Mouse (Mus musculus) liver, adult 2 months (tissue): Measurements from ENCODE around the gene Calhm6. TPM values are rescaled to one million over a fixed set of nuclear protein-coding genes. Genes with fewer than 3 reads are reported as not detected.

Experiments
- DNase-seq: peaks from one replicate; pipeline ENCODE4 v3.0.0-alpha.2; 2011; ENCODE audit warnings: low read depth, low spot score; ENCODE audit errors: extremely low read depth
- H3K27ac ChIP-seq: fragments of 200-500 bp; replicated peaks from 2 replicates; pipeline ENCODE4 v1.5.1; 2012; ENCODE audit warnings: low read depth, mild to moderate bottlenecking, control low read depth, inconsistent platforms, low read length; ENCODE audit not compliant: insufficient read depth
- H3K27me3 ChIP-seq: fragments of 200-500 bp; 2 replicates; pipeline ENCODE4 v1.6.1; 2012; ENCODE audit warnings: mild to moderate bottlenecking, moderate library complexity, low read length, inconsistent platforms; ENCODE audit not compliant: control insufficient read depth, insufficient read depth
- H3K36me3 ChIP-seq: fragments of 200-500 bp; 2 replicates; pipeline ENCODE4 v1.6.1; 2012; ENCODE audit warnings: low read length, inconsistent platforms; ENCODE audit not compliant: control insufficient read depth, insufficient read depth
- H3K4me1 ChIP-seq: fragments of 200-500 bp; 2 replicates; pipeline ENCODE4 v1.6.1; 2011; ENCODE audit warnings: low read length; ENCODE audit not compliant: control insufficient read depth, insufficient read depth
- H3K4me3 ChIP-seq: fragments of 200-500 bp; 2 replicates; pipeline ENCODE4 v1.5.1; 2011; ENCODE audit warnings: low read depth, mild to moderate bottlenecking, control low read depth, low read length, moderate library complexity; ENCODE audit not compliant: insufficient read depth
- H3K79me2 ChIP-seq: fragments of 200-500 bp; 2 replicates; pipeline ENCODE4 v1.6.1; 2012; ENCODE audit warnings: inconsistent platforms, mild to moderate bottlenecking, low read length, moderate library complexity; ENCODE audit not compliant: control insufficient read depth, insufficient read depth
- H3K9ac ChIP-seq: fragments of 200-500 bp; 2 replicates; pipeline ENCODE4 v1.6.1; 2012; ENCODE audit warnings: low read depth, mild to moderate bottlenecking, control low read depth, inconsistent platforms, low read length
- CTCF ChIP-seq: fragments of 200-500 bp; IDR thresholded peaks from 2 replicates; pipeline ENCODE4 v1.5.1; 2011; ENCODE audit warnings: low read depth, low read length, control low read depth
- POLR2A ChIP-seq: fragments of 200-500 bp; IDR thresholded peaks from 2 replicates; pipeline ENCODE4 v1.6.1; 2011; ENCODE audit warnings: low read length, control low read depth; ENCODE audit not compliant: insufficient read depth; ENCODE audit errors: extremely low read depth
- WGBS: fragments of 180-500 bp; shearing (Covaris S2); methylation state at CpG from one replicate; pipeline ENCODE4 v1.1.7; 2018; 5-methylcytosine and 5-hydroxymethylcytosine counted together
- polyA plus RNA-seq: library from polyadenylated mRNA; depleted of rRNA; stranded (reverse); fragments of >200 nt; gene quantifications from 2 replicates; pipeline ENCODE4 v1.2.3, GENCODE M21; 2012; rRNA removed
- total RNA-seq: library from RNA; depleted of rRNA; stranded (reverse); fragments of >200 nt; gene quantifications from 2 replicates; pipeline ENCODE4 v1.2.3, GENCODE M21; 2014; rRNA removed

Gene Calhm6
- total and polyA plus RNA-seq, 2 experiments = 2.6 to 3.9 TPM

DNA sequence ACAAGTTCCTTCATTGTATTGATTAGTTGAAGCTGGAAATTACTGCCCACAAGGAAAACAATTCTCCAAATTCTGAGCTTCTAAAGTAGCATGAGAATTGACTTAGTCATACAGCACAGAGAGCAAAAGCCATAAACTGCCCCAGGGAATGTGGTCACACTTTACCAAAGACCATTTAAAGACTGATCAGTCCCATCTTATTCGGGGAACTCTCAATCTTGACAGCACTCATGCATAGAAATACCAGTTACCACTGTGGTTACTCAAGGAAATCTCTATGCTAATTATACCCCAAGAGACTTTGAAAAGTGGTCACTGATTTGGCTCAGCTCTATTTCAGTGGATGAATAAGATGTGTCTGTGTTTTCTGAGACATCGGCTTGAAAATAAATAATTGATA lies 32.6 kb downstream of the Calhm6 start:
- H3K9ac ChIP-seq = no peak overlapping the region
- TF ChIP-seq POLR2A (no peak), CTCF (no peak)
- 91% methylated on average over 2 of the region's 2 CpGs for WGBS
- H3K4me1 ChIP-seq = no peaks in the 10 kb centered on the region; the same call in 1 of the 2 replicates
- no peak overlapping the region for H3K27ac ChIP-seq
- no peak overlapping the region for H3K4me3 ChIP-seq
- H3K27me3 ChIP-seq = no peaks in the 10 kb centered on the region
- no peaks in the 10 kb centered on the region for H3K79me2 ChIP-seq
- H3K36me3 ChIP-seq = no peaks in the 10 kb centered on the region
- DNase-seq = no peak

DNA sequence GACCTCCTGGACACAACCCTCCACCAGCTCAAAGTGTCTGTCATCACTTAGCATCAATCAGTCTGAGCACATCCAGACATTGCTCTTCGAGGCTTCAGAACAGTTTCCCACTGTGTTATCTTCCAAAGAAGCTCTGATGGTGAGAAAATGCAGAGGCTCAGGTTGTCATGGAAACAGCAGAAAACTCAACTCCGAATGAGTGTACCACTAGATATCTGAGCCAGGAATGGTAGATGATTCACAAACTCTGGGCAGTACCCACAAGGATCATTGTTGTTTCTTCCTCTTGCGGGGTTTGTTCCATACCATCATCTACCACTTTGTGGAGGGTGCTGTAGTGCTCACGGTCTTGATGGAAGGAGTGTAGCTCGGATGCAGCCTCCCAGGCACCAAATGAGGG lies 35.9 kb downstream of the Calhm6 start:
- Histone ChIP-seq H3K9ac (no peak overlapping the region), H3K27me3 (no peaks in the 10 kb centered on the region), H3K79me2 (no peaks in the 10 kb centered on the region), H3K4me1 (no peaks in the 10 kb centered on the region), H3K27ac (no peak overlapping the region), H3K4me3 (no peak overlapping the region), H3K36me3 (no peaks in the 10 kb centered on the region)
- no peak for TF ChIP-seq CTCF
- no peak for TF ChIP-seq POLR2A
- WGBS = 70% methylated on average over 5 of the region's 5 CpGs
- no peak for DNase-seq

DNA sequence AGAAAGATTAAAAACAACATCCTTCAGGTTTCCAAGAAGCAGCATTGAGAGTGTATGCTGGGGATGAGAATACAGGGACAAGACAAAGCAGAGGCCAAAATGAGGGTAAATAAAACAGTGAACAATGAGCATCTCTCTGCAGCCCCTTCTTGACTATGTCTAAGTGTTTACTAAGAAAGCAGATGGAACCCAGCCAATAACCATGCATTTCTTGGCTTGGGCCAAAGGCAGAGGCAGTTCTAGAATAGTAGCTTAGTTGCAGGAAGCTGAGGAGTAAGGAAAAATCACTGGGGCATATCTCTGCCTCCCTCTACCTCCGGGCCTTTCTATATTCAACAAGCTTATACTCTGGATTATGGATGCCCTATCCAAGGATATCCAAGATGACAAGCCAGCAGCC lies 37.3 kb downstream of the Calhm6 start:
- Histone ChIP-seq H3K27ac (no peak overlapping the region), H3K4me1 (no peaks in the 10 kb centered on the region), H3K9ac (no peak overlapping the region), H3K79me2 (no peaks in the 10 kb centered on the region), H3K27me3 (no peaks in the 10 kb centered on the region), H3K4me3 (no peak overlapping the region), H3K36me3 (no peaks in the 10 kb centered on the region)
- no peak for TF ChIP-seq POLR2A
- no peak for TF ChIP-seq CTCF
- DNase-seq = no peak
- WGBS = 74% methylated on average over 1 of the region's 1 CpGs

DNA sequence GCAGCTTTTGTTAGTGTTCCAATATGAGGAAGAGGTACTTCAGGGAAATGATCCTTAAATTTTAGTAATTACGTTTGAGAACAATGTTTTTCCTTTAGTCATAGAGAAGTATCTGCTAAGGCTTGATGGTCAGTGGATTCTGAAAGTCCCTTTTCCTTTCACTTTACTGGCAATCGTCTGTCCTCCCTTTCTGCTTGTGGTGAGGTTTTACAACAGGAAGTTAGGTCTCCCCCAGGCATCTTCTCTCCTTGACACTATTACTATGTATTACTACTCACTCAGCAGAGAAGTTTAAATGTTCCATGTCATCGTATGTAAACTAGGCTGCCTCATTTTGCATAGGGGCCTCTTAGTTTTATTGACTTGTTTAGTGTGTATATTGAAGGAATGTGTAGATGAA lies 38.3 kb downstream of the Calhm6 start:
- no peaks in the 10 kb centered on the region for H3K27me3 ChIP-seq
- TF ChIP-seq CTCF (no peak), POLR2A (no peak)
- no peaks in the 10 kb centered on the region for H3K79me2 ChIP-seq
- no peaks in the 10 kb centered on the region for H3K36me3 ChIP-seq
- no peaks in the 10 kb centered on the region for H3K4me1 ChIP-seq
- H3K4me3 ChIP-seq = no peak overlapping the region
- H3K9ac ChIP-seq = no peak overlapping the region
- no peak overlapping the region for H3K27ac ChIP-seq
- no peak for DNase-seq
- WGBS = 69% methylated on average over 3 of the region's 3 CpGs

DNA sequence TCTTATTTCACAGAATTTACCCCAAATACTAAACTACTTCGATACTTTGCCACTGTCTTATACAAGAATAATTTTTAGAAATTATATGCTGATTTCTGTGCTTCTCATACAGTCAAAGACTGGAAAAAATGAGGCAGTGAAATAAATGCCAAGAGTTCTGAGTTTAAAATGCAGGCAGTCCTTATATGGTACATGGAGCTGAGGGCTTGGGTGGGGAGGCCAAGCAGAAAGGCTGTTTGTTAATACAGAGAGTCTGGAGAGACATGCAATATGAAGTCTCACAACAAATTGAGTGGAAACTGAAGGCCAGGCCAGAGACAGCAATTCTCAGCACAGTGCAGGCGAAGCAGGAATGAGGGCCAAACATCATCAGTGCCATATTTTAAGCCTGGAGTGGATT lies 39.3 kb downstream of the Calhm6 start:
- Histone ChIP-seq H3K36me3 (no peaks in the 10 kb centered on the region), H3K27ac (no peak overlapping the region), H3K79me2 (no peaks in the 10 kb centered on the region), H3K4me3 (no peak overlapping the region), H3K9ac (no peak overlapping the region), H3K27me3 (no peaks in the 10 kb centered on the region), H3K4me1 (no peaks in the 10 kb centered on the region)
- no peak for DNase-seq
- 94% methylated on average over 2 of the region's 2 CpGs for whole genome bisulfite sequencing
- TF ChIP-seq CTCF (no peak), POLR2A (no peak)

DNA sequence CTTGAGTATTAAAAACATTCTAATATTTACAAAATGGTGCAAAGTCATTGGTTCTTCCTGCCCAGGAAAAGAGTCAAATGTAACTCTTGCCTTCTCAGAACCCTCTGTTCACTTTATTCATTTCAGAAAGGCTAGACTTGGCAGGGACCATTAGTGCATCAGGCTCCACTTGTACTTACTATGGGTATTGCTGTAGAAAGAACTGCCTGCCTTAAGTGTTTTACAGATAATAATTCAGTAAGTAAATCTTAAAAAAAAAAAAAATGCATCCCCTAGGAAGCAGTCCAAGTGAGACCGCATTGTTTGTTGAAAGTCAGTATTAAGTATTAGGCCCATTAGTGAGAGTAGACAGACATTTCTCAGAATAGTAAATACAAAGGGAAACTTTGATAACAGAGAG lies 41.3 kb downstream of the Calhm6 start:
- WGBS = 86% methylated on average over 1 of the region's 1 CpGs
- H3K4me3 ChIP-seq = no peak overlapping the region
- no peaks in the 10 kb centered on the region for H3K36me3 ChIP-seq
- no peak overlapping the region for H3K27ac ChIP-seq
- no peak for DNase-seq
- TF ChIP-seq POLR2A (no peak), CTCF (no peak)
- no peaks in the 10 kb centered on the region for H3K79me2 ChIP-seq
- no peaks in the 10 kb centered on the region for H3K4me1 ChIP-seq
- H3K9ac ChIP-seq = no peak overlapping the region
- H3K27me3 ChIP-seq = no peaks in the 10 kb centered on the region

Other genes with a start within 250 kb of the Calhm6 start
- gene Rsph4a, start 222.9 kb downstream of the Calhm6 start, total RNA-seq = 0.27 and 1.1 TPM in 2 replicates
- 0.25 and 0.43 TPM in 2 replicates for gene Rsph4a, start 222.9 kb downstream of the Calhm6 start, polyA plus RNA-seq
- gene Zup1, start 176.7 kb downstream of the Calhm6 start, total RNA-seq = 8.0 and 10.8 TPM in 2 replicates
- 2.2 and 2.3 TPM in 2 replicates for gene Zup1, start 176.7 kb downstream of the Calhm6 start, polyA plus RNA-seq
- gene Rwdd1, start 108.4 kb downstream of the Calhm6 start, total RNA-seq = 31.7 and 37.5 TPM in 2 replicates
- 25.0 and 26.8 TPM in 2 replicates for gene Rwdd1, start 108.4 kb downstream of the Calhm6 start, polyA plus RNA-seq
- not detected in 2 replicates for gene Trappc3l, start 90.4 kb downstream of the Calhm6 start, total RNA-seq
- not detected in 2 replicates for gene Trappc3l, start 90.4 kb downstream of the Calhm6 start, polyA plus RNA-seq
- gene Calhm4, start 83.7 kb downstream of the Calhm6 start, total RNA-seq = not detected in 2 replicates
- gene Calhm4, start 83.7 kb downstream of the Calhm6 start, polyA plus RNA-seq = not detected in 2 replicates
- 0.13 and 0.18 TPM in 2 replicates for gene Calhm5, start 31.5 kb downstream of the Calhm6 start, total RNA-seq
- 0.01 and 0.04 TPM in 2 replicates for gene Calhm5, start 31.5 kb downstream of the Calhm6 start, polyA plus RNA-seq
- gene Dse, start 79.7 kb upstream of the Calhm6 start, total RNA-seq = 12.5 and 15.2 TPM in 2 replicates
- 1.9 and 4.4 TPM in 2 replicates for gene Dse, start 79.7 kb upstream of the Calhm6 start, polyA plus RNA-seq
- gene Tspyl1, start 154.2 kb upstream of the Calhm6 start, total RNA-seq = 12.9 and 14.5 TPM in 2 replicates
- gene Tspyl1, start 154.2 kb upstream of the Calhm6 start, polyA plus RNA-seq = 13.1 and 13.6 TPM in 2 replicates
- gene Tspyl4, start 169.5 kb upstream of the Calhm6 start, total RNA-seq = 2.8 and 3.2 TPM in 2 replicates
- gene Tspyl4, start 169.5 kb upstream of the Calhm6 start, polyA plus RNA-seq = 1.7 and 4.6 TPM in 2 replicates